Mouse (Mus musculus): ENCODE results near the gene Wnt11.

GRCm38 (mm10) chr7:98893144-98893543 lies 58.2 kb downstream of the Wnt11 start:
- TF ChIP-seq CTCF (IDR thresholded peaks at IDR 0.05; ENCODE audit: low read depth): no peak
- TF ChIP-seq EP300 (optimal IDR thresholded peaks at IDR 0.05): no peak

Measured in stomach, postnatal 0 days (tissue).